Mouse (Mus musculus) heart, postnatal 0 days (tissue): ENCODE data around the gene Clec16a. TPM values are rescaled to one million over a fixed set of nuclear protein-coding genes. Genes with fewer than 3 reads are reported as not detected.

Source experiments
- ATAC-seq: fragments of 200-750 bp; cut with Nextera tagmentation; 2 replicates; pipeline ENCODE4 v1.8.0; 2017; ENCODE audit warnings: low read depth, moderate number of reproducible peaks, moderate library complexity; ENCODE audit not compliant: insufficient read depth
- DNase-seq: peaks from one replicate; pipeline ENCODE4 v3.0.0-alpha.2; 2016; ENCODE audit warnings: low spot score
- H3K27ac ChIP-seq: fragments of 300-500 bp; sonication (generic); 2 replicates; pipeline ENCODE4 v1.5.1; 2014; ENCODE audit warnings: low read depth, mild to moderate bottlenecking
- H3K27me3 ChIP-seq: fragments of 300-500 bp; sonication (generic); 2 replicates; pipeline ENCODE4 v1.6.1; 2014; ENCODE audit warnings: low read length, mixed read lengths; ENCODE audit not compliant: control insufficient read depth, insufficient read depth
- H3K36me3 ChIP-seq: fragments of 300-500 bp; sonication (generic); replicated peaks from 2 replicates; pipeline ENCODE4 v1.6.1; 2014; ENCODE audit warnings: low read length, mixed read lengths; ENCODE audit not compliant: control insufficient read depth, insufficient read depth
- H3K4me1 ChIP-seq: fragments of 300-500 bp; sonication (generic); 2 replicates; pipeline ENCODE4 v1.6.1; 2014; ENCODE audit warnings: antibody characterized with exemption; ENCODE audit not compliant: control insufficient read depth, insufficient read depth
- H3K4me2 ChIP-seq: fragments of 300-500 bp; sonication (generic); 2 replicates; pipeline ENCODE4 v1.6.1; 2014; ENCODE audit warnings: low read depth, mild to moderate bottlenecking, low read length, moderate library complexity
- H3K4me3 ChIP-seq: fragments of 300-500 bp; sonication (generic); 2 replicates; pipeline ENCODE4 v1.5.1; 2014; ENCODE audit warnings: low read depth, low read length
- H3K9ac ChIP-seq: fragments of 300-500 bp; sonication (generic); replicated peaks from 2 replicates; pipeline ENCODE4 v1.6.1; 2014; ENCODE audit warnings: low read depth, low read length, mixed read lengths
- H3K9me3 ChIP-seq: fragments of 300-500 bp; sonication (generic); replicated peaks from 2 replicates; pipeline ENCODE4 v1.6.1; 2016; ENCODE audit warnings: low read length; ENCODE audit not compliant: control insufficient read depth
- CTCF ChIP-seq: IDR thresholded peaks from 2 replicates; pipeline ENCODE4 v1.5.1; 2016; ENCODE audit warnings: antibody characterized with exemption, control low read depth, low read depth
- EP300 ChIP-seq: IDR thresholded peaks from 2 replicates; pipeline ENCODE4 v1.6.1; 2016; ENCODE audit warnings: antibody characterized with exemption, low read depth
- WGBS: fragments of 180-500 bp; shearing (Covaris S2); extraction: QIAGEN DNeasy Blood & Tissue Kit; methylation state at CpG from one replicate; pipeline ENCODE4 v1.1.7; 2014; 5-methylcytosine and 5-hydroxymethylcytosine counted together
- polyA plus RNA-seq: library from polyadenylated mRNA; unstranded; fragments of >200 nt; fragmentation: Nextera tagmentation; extraction: Ambion mirVana; gene quantifications from 2 replicates; pipeline ENCODE4 v1.2.1, GENCODE M21; 2015
- total RNA-seq: library from RNA; depleted of rRNA; stranded (reverse); fragments of >200 nt; gene quantifications from 2 replicates; pipeline ENCODE4 v1.2.3, GENCODE M21; 2014; ENCODE audit warnings: low replicate concordance

Clec16a gene
- total and polyA plus RNA-seq, 2 experiments from 2014 or later, result 37.7 to 39.6 TPM

- H3K9ac ChIP-seq, result no peak overlapping the region
- no peak overlapping the region for H3K27ac ChIP-seq
- no peaks in the 10 kb centered on the region for H3K9me3 ChIP-seq
Measured at GRCm38 (mm10) chr16:10644238-10644637, 99.1 kb downstream of the Clec16a start.

GRCm38 (mm10) chr16:10644731-10645130, 99.6 kb downstream of the Clec16a start:
- ATAC-seq, result no peak
- no peaks in the 10 kb centered on the region for H3K9me3 ChIP-seq
- H3K4me1 ChIP-seq, result 0 out of 2 replicates have a peak, but pooled peaks cover 2% of the 10 kb centered on the region
- H3K9ac ChIP-seq, result no peak overlapping the region
- no peak for DNase-seq
- H3K4me3 ChIP-seq, result no peak overlapping the region
- TF ChIP-seq CTCF, result no peak
- TF ChIP-seq EP300, result no peak
- H3K27me3 ChIP-seq, result no peaks in the 10 kb centered on the region
- H3K27ac ChIP-seq, result no peak overlapping the region
- 93% methylated on average over 8 of the region's 8 CpGs for WGBS
- H3K4me2 ChIP-seq, result no peak overlapping the region
- H3K36me3 ChIP-seq, result no peaks in the 10 kb centered on the region

More at GRCm38 (mm10) chr16:10644238-10644637, 99.1 kb downstream of the Clec16a start:
- TF ChIP-seq EP300 (no peak), CTCF (no peak)
- no peak for ATAC-seq
- Histone ChIP-seq H3K36me3 (no peaks in the 10 kb centered on the region), H3K4me3 (no peak overlapping the region), H3K4me1 (peaks cover 7% of the 10 kb centered on the region), H3K4me2 (no peak overlapping the region), H3K27me3 (no peaks in the 10 kb centered on the region)
- no peak for DNase-seq

GRCm38 (mm10) chr16:10651804-10652203, 106.7 kb downstream of the Clec16a start:
- ATAC-seq, result no peak

GRCm38 (mm10) chr16:10652935-10653334, 107.8 kb downstream of the Clec16a start:
- peaks cover 12% of the 10 kb centered on the region for H3K4me1 ChIP-seq

More at GRCm38 (mm10) chr16:10651804-10652203, 106.7 kb downstream of the Clec16a start:
- Histone ChIP-seq H3K27ac (no peak overlapping the region), H3K9ac (no peak overlapping the region), H3K4me1 (peaks cover 12% of the 10 kb centered on the region), H3K36me3 (no peaks in the 10 kb centered on the region), H3K4me3 (no peak overlapping the region), H3K9me3 (no peaks in the 10 kb centered on the region), H3K27me3 (no peaks in the 10 kb centered on the region), H3K4me2 (no peak overlapping the region)
- TF ChIP-seq CTCF (no peak), EP300 (no peak)
- no peak for DNase-seq

GRCm38 (mm10) chr16:10655236-10655635, 110.1 kb downstream of the Clec16a start:
- peaks cover 15% of the 10 kb centered on the region for H3K4me1 ChIP-seq
- DNase-seq, result no peak
- 64% methylated on average over 3 of the region's 3 CpGs for WGBS

More at GRCm38 (mm10) chr16:10652935-10653334, 107.8 kb downstream of the Clec16a start:
- Histone ChIP-seq H3K36me3 (no peaks in the 10 kb centered on the region), H3K27ac (no peak overlapping the region), H3K4me3 (no peak overlapping the region), H3K27me3 (no peaks in the 10 kb centered on the region), H3K9ac (no peak overlapping the region), H3K9me3 (no peaks in the 10 kb centered on the region), H3K4me2 (no peak overlapping the region)
- TF ChIP-seq CTCF (no peak), EP300 (no peak)
- WGBS, result 90% methylated on average over 3 of the region's 3 CpGs
- ATAC-seq (no peak), DNase-seq (no peak)

GRCm38 (mm10) chr16:10655926-10656325, 110.8 kb downstream of the Clec16a start:
- ATAC-seq, result no peak
- TF ChIP-seq EP300 (no peak), CTCF (no peak)
- Histone ChIP-seq H3K9me3 (no peaks in the 10 kb centered on the region), H3K27me3 (no peaks in the 10 kb centered on the region), H3K27ac (no peak overlapping the region), H3K36me3 (no peaks in the 10 kb centered on the region), H3K4me3 (no peak overlapping the region), H3K9ac (no peak overlapping the region), H3K4me1 (peaks cover 22% of the 10 kb centered on the region), H3K4me2 (no peak overlapping the region)
- no peak for DNase-seq
- WGBS, result 70% methylated on average over 3 of the region's 3 CpGs

More at GRCm38 (mm10) chr16:10655236-10655635, 110.1 kb downstream of the Clec16a start:
- H3K27ac ChIP-seq, result no peak overlapping the region
- no peak overlapping the region for H3K4me3 ChIP-seq
- H3K9me3 ChIP-seq, result no peaks in the 10 kb centered on the region
- H3K36me3 ChIP-seq, result no peaks in the 10 kb centered on the region
- ATAC-seq, result no peak
- TF ChIP-seq CTCF (no peak), EP300 (no peak)
- no peaks in the 10 kb centered on the region for H3K27me3 ChIP-seq
- no peak overlapping the region for H3K4me2 ChIP-seq
- no peak overlapping the region for H3K9ac ChIP-seq
